Mouse (Mus musculus): ENCODE measurements around the gene Gnmt.

DNA sequence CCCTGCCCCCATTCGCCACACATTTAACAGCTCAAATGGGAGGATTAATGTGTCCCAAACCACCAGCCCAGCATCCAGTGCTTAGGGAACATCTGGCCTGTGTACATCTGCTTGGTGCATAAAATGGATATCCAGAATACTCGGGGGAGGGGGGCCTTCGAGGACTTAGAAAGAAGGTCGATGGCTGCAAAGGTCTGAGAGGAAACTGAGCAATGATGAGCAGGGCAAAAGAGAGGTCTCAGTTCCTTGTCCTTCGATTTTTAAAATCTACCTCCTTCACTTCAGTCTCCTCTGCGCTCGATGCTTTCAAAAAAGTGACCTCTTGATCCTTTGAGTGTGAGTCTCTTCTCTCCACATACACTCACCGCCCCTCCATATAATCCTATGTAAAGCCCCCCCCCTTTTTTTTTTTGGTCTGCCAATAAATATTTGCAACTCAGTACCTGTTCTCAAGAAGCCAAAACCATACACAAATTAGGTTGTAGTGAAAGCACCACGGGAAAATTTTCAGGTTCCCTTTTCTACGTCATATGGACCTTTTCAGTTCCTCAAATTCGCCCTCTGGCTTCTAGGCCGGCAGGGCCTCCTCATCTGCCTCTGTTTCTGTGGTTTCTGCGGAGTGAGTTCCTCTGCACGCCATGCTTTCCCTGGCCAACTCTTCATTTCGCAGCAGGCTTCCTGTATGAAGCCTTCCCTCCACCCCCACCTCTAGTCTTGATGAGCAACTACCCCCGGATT lies 22.3 kb upstream of the Gnmt start:
- TF ChIP-seq CTCF (IDR thresholded peaks at IDR 0.05; ENCODE audit: borderline replicate concordance, insufficient read depth, low read depth, low read length), result no peak
- TF ChIP-seq POLR2A (IDR thresholded peaks at IDR 0.05; ENCODE audit: borderline replicate concordance, insufficient read depth, low read length), result no peak

All from cerebellum, adult 2 months (tissue).